Mouse (Mus musculus) E14TG2a.4 (cell line): Measurements from ENCODE around the gene C330007P06Rik.

Source experiments
- H3K27me3 ChIP-seq: 2 replicates; pipeline ENCODE4 v1.6.1; 2014; ENCODE audit warnings: low read length, control low read depth; ENCODE audit not compliant: insufficient read depth
- H3K36me3 ChIP-seq: 2 replicates; pipeline ENCODE4 v1.6.1; 2014; ENCODE audit warnings: low read length, control low read depth; ENCODE audit not compliant: insufficient read depth
- H3K4me1 ChIP-seq: replicated peaks from 2 replicates; pipeline ENCODE4 v1.6.1; 2014; ENCODE audit warnings: low read depth, low read length, control low read depth
- H3K4me3 ChIP-seq: replicated peaks from 2 replicates; pipeline ENCODE4 v1.5.1; 2014; ENCODE audit warnings: mild to moderate bottlenecking, low read length
- H3K9me3 ChIP-seq: 2 replicates; pipeline ENCODE4 v1.6.1; 2014; ENCODE audit warnings: low read length, control low read depth
- CTCF ChIP-seq: conservative IDR thresholded peaks from 2 replicates; pipeline ENCODE4 v1.5.1; 2014; ENCODE audit warnings: low read length
- NANOG ChIP-seq: IDR thresholded peaks from 2 replicates; pipeline ENCODE4 v1.6.1; 2014; ENCODE audit warnings: borderline replicate concordance, low read length, mixed read lengths
- POU5F1 ChIP-seq: IDR thresholded peaks from 2 replicates; pipeline ENCODE4 v1.6.1; 2014; ENCODE audit warnings: low read length, borderline replicate concordance

C330007P06Rik gene

GRCm38 (mm10) chrX:36825032-36825431 lies 48.9 kb downstream of the C330007P06Rik start:
- H3K9me3 ChIP-seq = no peaks in the 10 kb centered on the region
- no peak overlapping the region for H3K4me3 ChIP-seq

GRCm38 (mm10) chrX:36823932-36824711 lies 49.8 kb downstream of the C330007P06Rik start:
- TF ChIP-seq NANOG (no peak), POU5F1 (no peak), CTCF (no peak)

More at GRCm38 (mm10) chrX:36825032-36825431, 48.9 kb downstream of the C330007P06Rik start:
- peaks cover 23% of the 10 kb centered on the region for H3K4me1 ChIP-seq
- peaks cover 10% of the 10 kb centered on the region; the same call in 1 of the 2 replicates for H3K36me3 ChIP-seq
- TF ChIP-seq POU5F1 = no peak
- H3K27me3 ChIP-seq = no peaks in the 10 kb centered on the region

DNA sequence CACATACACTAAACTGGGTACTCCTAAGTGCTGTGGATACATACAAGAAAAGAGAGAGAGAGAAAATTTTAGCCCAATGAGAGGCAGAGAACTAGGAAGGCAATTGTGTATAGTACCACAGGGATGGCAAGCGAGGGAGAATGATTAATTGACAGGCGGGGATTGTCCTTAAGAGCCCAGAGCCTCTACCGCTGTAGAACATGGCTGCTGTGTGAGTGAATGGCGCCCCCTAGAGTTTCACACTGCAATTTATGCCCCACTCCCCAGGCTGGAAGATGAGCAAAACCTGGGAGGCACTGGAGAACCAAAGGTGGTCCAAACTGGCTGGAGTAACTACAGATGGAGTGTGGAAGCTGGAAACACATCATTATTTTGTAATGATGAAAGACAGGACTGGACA lies 53.7 kb downstream of the C330007P06Rik start:
- Histone ChIP-seq H3K4me3 (no peak overlapping the region), H3K36me3 (0 out of 2 replicates have a peak, but pooled peaks cover 3% of the 10 kb centered on the region), H3K4me1 (peaks cover 44% of the 10 kb centered on the region), H3K9me3 (no peaks in the 10 kb centered on the region), H3K27me3 (no peaks in the 10 kb centered on the region)
- TF ChIP-seq CTCF (peak; percentile 66), POU5F1 (no peak)

More at GRCm38 (mm10) chrX:36823932-36824711, 49.8 kb downstream of the C330007P06Rik start:
- Histone ChIP-seq H3K36me3 (peaks cover 10% of the 10 kb centered on the region; the same call in 1 of the 2 replicates), H3K27me3 (no peaks in the 10 kb centered on the region), H3K4me3 (no peak overlapping the region), H3K4me1 (peaks cover 23% of the 10 kb centered on the region), H3K9me3 (no peaks in the 10 kb centered on the region)

DNA sequence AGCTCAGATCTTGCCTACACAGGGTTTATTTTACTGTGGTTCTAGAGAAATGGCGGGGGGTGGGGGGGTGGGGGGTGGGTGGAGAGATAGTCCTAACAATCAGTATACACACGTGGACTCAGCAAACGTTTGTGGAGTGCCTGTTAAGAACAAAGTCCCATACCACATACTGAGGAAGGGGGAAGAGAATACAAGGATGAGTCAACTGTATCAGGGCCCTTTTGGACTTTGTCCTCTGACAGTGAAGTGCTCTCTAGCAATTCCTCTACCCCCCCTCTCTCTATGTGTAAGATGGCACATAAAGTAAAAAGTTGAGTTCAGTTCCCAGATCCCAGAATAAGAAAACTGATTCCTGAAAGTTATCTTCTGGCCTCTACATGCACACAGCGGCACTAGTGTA lies 54.3 kb downstream of the C330007P06Rik start:
- no peak for TF ChIP-seq CTCF
- TF ChIP-seq NANOG = no peak
- no peak for TF ChIP-seq POU5F1
- H3K27me3 ChIP-seq = no peaks in the 10 kb centered on the region
- H3K4me3 ChIP-seq = no peak overlapping the region
- H3K36me3 ChIP-seq = no peaks in the 10 kb centered on the region
- no peaks in the 10 kb centered on the region for H3K9me3 ChIP-seq
- peaks cover 44% of the 10 kb centered on the region for H3K4me1 ChIP-seq

DNA sequence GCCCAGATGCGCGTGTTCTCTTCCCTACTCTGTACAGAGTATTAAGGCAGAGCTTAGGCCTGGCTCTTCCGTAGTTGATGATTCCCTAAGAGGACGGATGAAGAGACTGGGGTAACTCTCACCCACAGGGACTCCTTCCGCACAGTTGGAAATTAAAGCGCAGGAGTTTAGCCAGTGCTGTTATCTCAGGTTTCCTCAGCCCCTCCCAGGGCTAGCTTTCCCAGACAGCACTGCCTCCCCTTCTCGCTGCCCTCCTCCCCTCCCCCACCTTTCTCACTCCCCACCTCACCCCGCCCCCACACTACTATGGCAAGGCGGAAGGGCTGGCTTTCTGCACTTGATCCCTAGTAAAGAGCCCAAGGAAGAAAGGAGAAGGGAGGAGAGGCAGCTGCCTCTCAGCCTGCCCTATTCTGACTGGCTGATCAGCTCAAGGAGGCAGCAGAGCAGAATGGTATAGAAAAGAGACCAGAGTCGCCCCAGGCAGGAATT lies 56.9 kb downstream of the C330007P06Rik start:
- Histone ChIP-seq H3K4me3 (peak overlapping the region; percentile 72), H3K9me3 (no peaks in the 10 kb centered on the region), H3K36me3 (peaks cover 4% of the 10 kb centered on the region; the same call in 1 of the 2 replicates), H3K4me1 (peaks cover 56% of the 10 kb centered on the region), H3K27me3 (no peaks in the 10 kb centered on the region)
- no peak for TF ChIP-seq POU5F1
- no peak for TF ChIP-seq NANOG
- no peak for TF ChIP-seq CTCF

GRCm38 (mm10) chrX:36816368-36816899 lies 57.5 kb downstream of the C330007P06Rik start:
- Histone ChIP-seq H3K27me3 (no peaks in the 10 kb centered on the region), H3K4me3 (peak overlapping the region; percentile 72)
- TF ChIP-seq NANOG = no peak
- TF ChIP-seq POU5F1 = no peak
- TF ChIP-seq CTCF = no peak

GRCm38 (mm10) chrX:36815439-36815838 lies 58.5 kb downstream of the C330007P06Rik start:
- Histone ChIP-seq H3K4me3 (peak overlapping the region; percentile 72), H3K36me3 (peaks cover 4% of the 10 kb centered on the region; the same call in 1 of the 2 replicates), H3K27me3 (no peaks in the 10 kb centered on the region), H3K9me3 (no peaks in the 10 kb centered on the region), H3K4me1 (peaks cover 70% of the 10 kb centered on the region)
- TF ChIP-seq CTCF (no peak), POU5F1 (no peak), NANOG (no peak)

More at GRCm38 (mm10) chrX:36816368-36816899, 57.5 kb downstream of the C330007P06Rik start:
- Histone ChIP-seq H3K4me1 (peaks cover 61% of the 10 kb centered on the region), H3K36me3 (peaks cover 4% of the 10 kb centered on the region; the same call in 1 of the 2 replicates), H3K9me3 (no peaks in the 10 kb centered on the region)

DNA sequence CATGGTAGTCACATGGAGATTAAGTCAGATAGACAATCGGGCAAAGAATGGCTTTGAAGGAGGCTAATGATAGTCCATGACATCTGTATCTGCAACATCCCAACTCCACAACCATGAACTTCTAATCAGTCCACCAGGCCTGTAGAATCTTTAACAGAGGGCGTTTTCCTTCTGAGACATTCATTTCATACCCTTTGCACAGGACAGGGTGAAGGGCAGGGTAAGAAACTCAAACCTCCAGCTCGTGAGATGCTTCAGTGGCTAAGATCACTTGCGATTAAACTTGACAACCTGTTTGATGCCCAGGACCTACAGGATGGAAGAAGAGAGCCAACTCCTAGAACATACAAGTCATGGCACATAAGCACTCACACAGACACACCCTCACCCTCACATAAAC lies 58.9 kb downstream of the C330007P06Rik start:
- TF ChIP-seq POU5F1 = no peak
- no peak for TF ChIP-seq NANOG
- no peak for TF ChIP-seq CTCF
- peaks cover 4% of the 10 kb centered on the region; the same call in 1 of the 2 replicates for H3K36me3 ChIP-seq
- no peaks in the 10 kb centered on the region for H3K27me3 ChIP-seq
- H3K4me3 ChIP-seq = peak overlapping the region; percentile 72
- peaks cover 71% of the 10 kb centered on the region for H3K4me1 ChIP-seq
- no peaks in the 10 kb centered on the region for H3K9me3 ChIP-seq

- TF ChIP-seq CTCF (no peak), NANOG (no peak), POU5F1 (no peak)
- no peaks in the 10 kb centered on the region for H3K9me3 ChIP-seq
- H3K4me1 ChIP-seq = peaks cover 69% of the 10 kb centered on the region
- peaks cover 4% of the 10 kb centered on the region; the same call in 1 of the 2 replicates for H3K36me3 ChIP-seq
- H3K4me3 ChIP-seq = no peak overlapping the region; the same call in 1 of the 2 replicates
- H3K27me3 ChIP-seq = no peaks in the 10 kb centered on the region
These were observed 59.6 kb downstream of the C330007P06Rik start for GRCm38 (mm10) chrX:36814161-36814836.
